Mouse (Mus musculus): ENCODE measurements around the gene Ttll5. TPM values are rescaled to one million over a fixed set of nuclear protein-coding genes. Genes with fewer than 3 reads are reported as not detected.

Ttll5 gene
- polyA plus RNA-seq, 1 experiment = 5.5 TPM

GRCm38 (mm10) chr12:86105546-86105945 lies 281.1 kb downstream of the Ttll5 start:
- H3K27me3 ChIP-seq (ENCODE audit: control insufficient read depth, insufficient read depth, low read length) = no peaks in the 10 kb centered on the region
- H3K27ac ChIP-seq (ENCODE audit: insufficient read depth, low read depth, low read length) = no peak overlapping the region
- no peaks in the 10 kb centered on the region for H3K36me3 ChIP-seq (ENCODE audit: control insufficient read depth, insufficient read depth, low read length)
- peaks cover 2% of the 10 kb centered on the region for H3K4me1 ChIP-seq (ENCODE audit: control insufficient read depth, insufficient read depth, insufficient read length, low read length)
- WGBS = 76% methylated on average over 10 of the region's 10 CpGs
- TF ChIP-seq POLR2A (IDR thresholded peaks at IDR 0.05; ENCODE audit: low read depth, low read length) (no peak), CTCF (IDR thresholded peaks at IDR 0.05; ENCODE audit: extremely low read depth, insufficient read length, insufficient replicate concordance, low read depth, low read length) (no peak)
- no peak overlapping the region for H3K4me3 ChIP-seq (ENCODE audit: low read depth, low read length)

GRCm38 (mm10) chr12:86106086-86106485 lies 281.6 kb downstream of the Ttll5 start:
- no peak for TF ChIP-seq POLR2A (IDR thresholded peaks at IDR 0.05; ENCODE audit: low read depth, low read length)
- no peak for TF ChIP-seq CTCF (IDR thresholded peaks at IDR 0.05; ENCODE audit: extremely low read depth, insufficient read length, insufficient replicate concordance, low read depth, low read length)
- no peak overlapping the region for H3K27ac ChIP-seq (ENCODE audit: insufficient read depth, low read depth, low read length)
- 92% methylated on average over 9 of the region's 9 CpGs for WGBS
- H3K27me3 ChIP-seq (ENCODE audit: control insufficient read depth, insufficient read depth, low read length) = no peaks in the 10 kb centered on the region
- no peak overlapping the region for H3K4me3 ChIP-seq (ENCODE audit: low read depth, low read length)
- H3K36me3 ChIP-seq (ENCODE audit: control insufficient read depth, insufficient read depth, low read length) = no peaks in the 10 kb centered on the region
- H3K4me1 ChIP-seq (ENCODE audit: control insufficient read depth, insufficient read depth, insufficient read length, low read length) = peaks cover 2% of the 10 kb centered on the region

GRCm38 (mm10) chr12:86107645-86108044 lies 283.2 kb downstream of the Ttll5 start:
- 82% methylated on average over 7 of the region's 7 CpGs for WGBS
- TF ChIP-seq CTCF (IDR thresholded peaks at IDR 0.05; ENCODE audit: extremely low read depth, insufficient read length, insufficient replicate concordance, low read depth, low read length) (no peak), POLR2A (IDR thresholded peaks at IDR 0.05; ENCODE audit: low read depth, low read length) (no peak)

GRCm38 (mm10) chr12:86109531-86109930 lies 285.1 kb downstream of the Ttll5 start:
- Histone ChIP-seq H3K27ac (ENCODE audit: insufficient read depth, low read depth, low read length) (no peak overlapping the region), H3K36me3 (ENCODE audit: control insufficient read depth, insufficient read depth, low read length) (0 out of 2 replicates have a peak, but pooled peaks cover 5% of the 10 kb centered on the region), H3K4me1 (ENCODE audit: control insufficient read depth, insufficient read depth, insufficient read length, low read length) (no peaks in the 10 kb centered on the region), H3K4me3 (ENCODE audit: low read depth, low read length) (no peak overlapping the region), H3K27me3 (ENCODE audit: control insufficient read depth, insufficient read depth, low read length) (no peaks in the 10 kb centered on the region)
- WGBS = 85% methylated on average over 4 of the region's 4 CpGs
- TF ChIP-seq CTCF (IDR thresholded peaks at IDR 0.05; ENCODE audit: extremely low read depth, insufficient read length, insufficient replicate concordance, low read depth, low read length) = no peak
- TF ChIP-seq POLR2A (IDR thresholded peaks at IDR 0.05; ENCODE audit: low read depth, low read length) = no peak

More at GRCm38 (mm10) chr12:86107645-86108044, 283.2 kb downstream of the Ttll5 start:
- no peak overlapping the region for H3K27ac ChIP-seq (ENCODE audit: insufficient read depth, low read depth, low read length)
- peaks cover 2% of the 10 kb centered on the region for H3K4me1 ChIP-seq (ENCODE audit: control insufficient read depth, insufficient read depth, insufficient read length, low read length)
- no peaks in the 10 kb centered on the region for H3K27me3 ChIP-seq (ENCODE audit: control insufficient read depth, insufficient read depth, low read length)
- H3K36me3 ChIP-seq (ENCODE audit: control insufficient read depth, insufficient read depth, low read length) = 0 out of 2 replicates have a peak, but pooled peaks cover 5% of the 10 kb centered on the region
- H3K4me3 ChIP-seq (ENCODE audit: low read depth, low read length) = no peak overlapping the region

GRCm38 (mm10) chr12:86110637-86111036 lies 286.2 kb downstream of the Ttll5 start:
- 96% methylated on average over 2 of the region's 2 CpGs for WGBS
- no peak for TF ChIP-seq POLR2A (IDR thresholded peaks at IDR 0.05; ENCODE audit: low read depth, low read length)
- Histone ChIP-seq H3K27me3 (ENCODE audit: control insufficient read depth, insufficient read depth, low read length) (no peaks in the 10 kb centered on the region), H3K36me3 (ENCODE audit: control insufficient read depth, insufficient read depth, low read length) (peaks cover 5% of the 10 kb centered on the region; the same call in 1 of the 2 replicates), H3K4me1 (ENCODE audit: control insufficient read depth, insufficient read depth, insufficient read length, low read length) (no peaks in the 10 kb centered on the region), H3K27ac (ENCODE audit: insufficient read depth, low read depth, low read length) (no peak overlapping the region), H3K4me3 (ENCODE audit: low read depth, low read length) (no peak overlapping the region)

Other genes starting within 250 kb of the Ttll5 start
- gene Jdp2, start 225.6 kb upstream of the Ttll5 start, polyA plus RNA-seq (2012; rRNA removed) = 2.8 and 8.2 TPM in 2 replicates
- gene Batf, start 138.0 kb upstream of the Ttll5 start, polyA plus RNA-seq (2012; rRNA removed) = 4.2 and 7.1 TPM in 2 replicates
- 1.8 and 3.4 TPM in 2 replicates for gene Flvcr2, start 78.1 kb upstream of the Ttll5 start, polyA plus RNA-seq (2012; rRNA removed)
- 22.3 and 39.0 TPM in 2 replicates for gene Erg28, start 109 bp upstream of the Ttll5 start, polyA plus RNA-seq (2012; rRNA removed)

All from small intestine, adult 2 months (tissue).